Mouse (Mus musculus) ovary, postnatal 10 days (tissue): Measurements from ENCODE around the gene Bcam.

Experiments
- DNase-seq: peaks from one replicate; pipeline ENCODE4 v3.0.0; 2022; ENCODE audit warnings: low spot score

Bcam gene

GRCm38 (mm10) chr7:19722754-19723195 lies 48.0 kb downstream of the Bcam start:
- no peak for DNase-seq

GRCm38 (mm10) chr7:19719200-19719599 lies 51.6 kb downstream of the Bcam start:
- DNase-seq, result no peak

GRCm38 (mm10) chr7:19718297-19718952 lies 52.4 kb downstream of the Bcam start:
- DNase-seq, result no peak

GRCm38 (mm10) chr7:19717346-19717745 lies 53.5 kb downstream of the Bcam start:
- no peak for DNase-seq

- no peak for DNase-seq
Observed at GRCm38 (mm10) chr7:19716822-19717221, 54.0 kb downstream of the Bcam start.

GRCm38 (mm10) chr7:19716055-19716682 lies 54.6 kb downstream of the Bcam start:
- DNase-seq, result no peak

GRCm38 (mm10) chr7:19715239-19716054 lies 55.4 kb downstream of the Bcam start, which contains the start of gene Tomm40:
Gene Tomm40 (minus strand): TSS chr7:19715438.
- peak; percentile 88 for DNase-seq

- no peak for DNase-seq
Observed at GRCm38 (mm10) chr7:19714836-19715235, 56.0 kb downstream of the Bcam start.

- DNase-seq, result no peak
Observed at GRCm38 (mm10) chr7:19713598-19713997, 57.2 kb downstream of the Bcam start.

GRCm38 (mm10) chr7:19713196-19713595 lies 57.6 kb downstream of the Bcam start:
- no peak for DNase-seq

GRCm38 (mm10) chr7:19712414-19712813 lies 58.4 kb downstream of the Bcam start:
- no peak for DNase-seq

GRCm38 (mm10) chr7:19710650-19711049 lies 60.2 kb downstream of the Bcam start:
- DNase-seq, result no peak
